Mouse (Mus musculus) brain, adult 2 months (tissue): ENCODE data around the gene Syndig1l.

Experiments used
- DNase-seq: peaks from one replicate; pipeline ENCODE4 v3.0.0; 2011; ENCODE audit warnings: low read depth, low spot score

Syndig1l gene

GRCm38 (mm10) chr12:84698319-84699081, at the start of gene Syndig1l:
Gene Syndig1l, minus strand, starts transcription at chr12:84698831.
- peak; percentile 58 for DNase-seq

GRCm38 (mm10) chr12:84748134-84748533, 49.5 kb upstream of the Syndig1l start:
- DNase-seq, result no peak

- no peak for DNase-seq
Observed at GRCm38 (mm10) chr12:84745700-84746099, 47.1 kb upstream of the Syndig1l start.

- DNase-seq, result no peak
Observed at GRCm38 (mm10) chr12:84743496-84743895, 44.9 kb upstream of the Syndig1l start.

GRCm38 (mm10) chr12:84733366-84733765, 34.7 kb upstream of the Syndig1l start:
- peak; percentile 40 for DNase-seq

GRCm38 (mm10) chr12:84728421-84728820, 29.8 kb upstream of the Syndig1l start:
- no peak for DNase-seq

- DNase-seq, result no peak
Observed at GRCm38 (mm10) chr12:84727434-84727833, 28.8 kb upstream of the Syndig1l start.

GRCm38 (mm10) chr12:84726986-84727385, 28.4 kb upstream of the Syndig1l start:
- no peak for DNase-seq

GRCm38 (mm10) chr12:84726391-84726790, 27.8 kb upstream of the Syndig1l start:
- DNase-seq, result no peak

GRCm38 (mm10) chr12:84718462-84719244, 20.0 kb upstream of the Syndig1l start:
- DNase-seq, result no peak

- no peak for DNase-seq
Observed at GRCm38 (mm10) chr12:84714578-84714977, 15.9 kb upstream of the Syndig1l start.

- DNase-seq, result no peak
Observed at GRCm38 (mm10) chr12:84709842-84710439, 11.3 kb upstream of the Syndig1l start.

GRCm38 (mm10) chr12:84707804-84708203, 9.2 kb upstream of the Syndig1l start:
- DNase-seq, result no peak

GRCm38 (mm10) chr12:84706886-84707285, 8.3 kb upstream of the Syndig1l start:
- no peak for DNase-seq

GRCm38 (mm10) chr12:84702586-84702985, 4.0 kb upstream of the Syndig1l start:
- peak; percentile 27 for DNase-seq

- no peak for DNase-seq
Observed at GRCm38 (mm10) chr12:84692141-84692540, 6.5 kb downstream of the Syndig1l start.

GRCm38 (mm10) chr12:84691347-84691746, 7.3 kb downstream of the Syndig1l start:
- no peak for DNase-seq

GRCm38 (mm10) chr12:84689051-84689450, 9.6 kb downstream of the Syndig1l start:
- DNase-seq, result peak; percentile 71

- no peak for DNase-seq
Observed at GRCm38 (mm10) chr12:84687531-84687930, 11.1 kb downstream of the Syndig1l start.

- peak; percentile 61 for DNase-seq
Observed at GRCm38 (mm10) chr12:84686176-84686575, 12.5 kb downstream of the Syndig1l start.

- peak; percentile 64 for DNase-seq
Observed at GRCm38 (mm10) chr12:84684569-84684968, 14.1 kb downstream of the Syndig1l start.

- DNase-seq, result no peak
Observed at GRCm38 (mm10) chr12:84676011-84676410, 22.6 kb downstream of the Syndig1l start.
